11 mouse cellular contexts compared by ENCODE assay signal in genomic region chr9:58815552-58816260, GRCm38 (mm10). TPM values are rescaled to one million over a fixed set of nuclear protein-coding genes. Genes with fewer than 3 reads are reported as not detected.
DNase-seq lines count a peak whose midpoint lies in the region; ATAC-seq and TF ChIP-seq lines count a peak whose summit lies in the region.
"Had no signal": no experiment of that assay in that cellular context is flagged by ENCODE, and none has a peak within 500 bp of the region (broad histone marks: within the 10 kb centered on the region; RNA-seq: fewer than 3 reads in every experiment).

No protein-coding gene starts in this region.

- no peaks in the 10 kb centered on the region for H3K36me3 ChIP-seq in heart, postnatal 0 days (replicated peaks; ENCODE audit: control insufficient read depth, insufficient read depth, low read length)
- H3K36me3 ChIP-seq in CH12.LX (replicated peaks in 1 of 2; ENCODE audit: control insufficient read depth in 1 of 2, insufficient read depth in 1 of 2, low read length in 1 of 2), result no peaks in the 10 kb centered on the region
- no peaks in the 10 kb centered on the region for H3K36me3 ChIP-seq in forebrain, postnatal 0 days (ENCODE audit: insufficient read depth)
- H3K36me3 ChIP-seq: limb, embryonic 10.5 days had no signal

- in situ Hi-C loops in CH12.LX (cut with MboI; ENCODE audit: low pct_ligation_motif_present, low pct_unique_long_range_greater_than_20kb, low sequenced_read_pairs), result no loop called here

- no peak for TF ChIP-seq RAD21 in CH12.LX (IDR thresholded peaks at IDR 0.05; ENCODE audit: low read depth, low read length)

- 0 out of 2 replicates have a peak, but pooled peaks have one; percentile 3 for TF ChIP-seq CTCF in heart, postnatal 0 days (IDR thresholded peaks at IDR 0.05; ENCODE audit: low read depth)
- peak in 1 of 2 experiments; percentile 11; a peak in 1 of 4 replicates for TF ChIP-seq CTCF in CH12.LX (conservative IDR thresholded peaks at IDR 0.05 in 1 of 2, IDR thresholded peaks at IDR 0.05 in 1 of 2; ENCODE audit: low read depth in 2 of 2, low read length in 2 of 2)
- TF ChIP-seq CTCF in forebrain, postnatal 0 days (IDR thresholded peaks at IDR 0.05; ENCODE audit: low read depth), result no peak

- H3K27me3 ChIP-seq in heart, postnatal 0 days (ENCODE audit: control insufficient read depth, insufficient read depth, low read length), result peaks cover 4% of the 10 kb centered on the region; the same call in 1 of the 2 replicates
- H3K27me3 ChIP-seq in CH12.LX (replicated peaks), result no peaks in the 10 kb centered on the region
- peaks cover 4% of the 10 kb centered on the region; the same call in 1 of the 2 replicates for H3K27me3 ChIP-seq in forebrain, postnatal 0 days (ENCODE audit: insufficient read depth, low read length)

- H3K4me1 ChIP-seq in heart, postnatal 0 days (ENCODE audit: control insufficient read depth, insufficient read depth), result peaks cover 4% of the 10 kb centered on the region
- H3K4me1 ChIP-seq in CH12.LX (ENCODE audit: control insufficient read depth in 1 of 2, insufficient read depth in 2 of 2), result peaks cover 0 to 21% of the 10 kb centered on the region in 2 experiments; a peak in 3 of 4 replicates
- H3K4me1 ChIP-seq in forebrain, postnatal 0 days (ENCODE audit: insufficient read depth), result no peaks in the 10 kb centered on the region

- 29% methylated on average over 15 of the region's 15 CpGs for WGBS in heart, postnatal 0 days
- WGBS in forebrain, postnatal 0 days, result 43% methylated on average over 15 of the region's 15 CpGs

- H3K4me2 ChIP-seq in heart, postnatal 0 days (ENCODE audit: low read depth, low read length), result no peak overlapping the region
- no peak overlapping the region for H3K4me2 ChIP-seq in CH12.LX (ENCODE audit: insufficient read depth, low read depth, poor library complexity, severe bottlenecking)
- H3K4me2 ChIP-seq in forebrain, postnatal 0 days (ENCODE audit: low read depth), result no peak overlapping the region

- TF ChIP-seq POLR2A in CH12.LX (IDR thresholded peaks at IDR 0.05; ENCODE audit: low read depth, low read length), result no peak

- H3K79me2 ChIP-seq in CH12.LX (replicated peaks; ENCODE audit: control insufficient read depth, extremely low read depth, insufficient read depth, poor library complexity, severe bottlenecking), result no peaks in the 10 kb centered on the region

- TF ChIP-seq EP300 in heart, postnatal 0 days (IDR thresholded peaks at IDR 0.05; ENCODE audit: low read depth), result no peak
- no peak for TF ChIP-seq EP300 in CH12.LX (IDR thresholded peaks at IDR 0.05; ENCODE audit: low read length)

- DNase-seq in heart, postnatal 0 days (ENCODE audit: low spot score), result no peak
- DNase-seq in heart, adult 8-10 months (ENCODE audit: low spot score), result no peak
- no peak for DNase-seq in CH12.LX (ENCODE audit: extremely low read depth)
- peak; percentile 53 for DNase-seq in forebrain, postnatal 0 days
- peak; percentile 60 to 72 for DNase-seq in left cerebral cortex, postnatal 14 days (ENCODE audit: low spot score in 2 of 2)
- no peak for DNase-seq in neural tube, embryonic 10.5 days (ENCODE audit: extremely low spot score, low spot score)
- no peak for DNase-seq in gastrocnemius, postnatal 36 days
- no peak for DNase-seq in gastrocnemius, postnatal 25 days
- DNase-seq: adrenal gland, postnatal 25 days had no signal

- intact Hi-C loops in left cerebral cortex, postnatal 14 days (cut with DNase I), result no loop called here
- intact Hi-C loops in gastrocnemius, postnatal 36 days (cut with DNase I), result no loop called here

- no peak overlapping the region for H3K9ac ChIP-seq in heart, postnatal 0 days (replicated peaks; ENCODE audit: low read depth, low read length)
- no peak overlapping the region for H3K9ac ChIP-seq in CH12.LX (ENCODE audit: insufficient read depth, low read depth)
- H3K9ac ChIP-seq in forebrain, postnatal 0 days, result no peak overlapping the region

- ATAC-seq in heart, postnatal 0 days (ENCODE audit: insufficient read depth, low read depth), result no peak
- ATAC-seq in forebrain, postnatal 0 days, result peak; percentile 83

- dilution Hi-C loops in CH12.LX (cut with MboI; ENCODE audit: extremely low pct_ligation_motif_present, extremely low pct_unique_long_range_greater_than_20kb, low sequenced_read_pairs), result no loop called here

- no peak overlapping the region for H3K27ac ChIP-seq in heart, postnatal 0 days (ENCODE audit: low read depth)
- no peak overlapping the region for H3K27ac ChIP-seq in CH12.LX (ENCODE audit: insufficient read depth, low read depth)
- no peak overlapping the region for H3K27ac ChIP-seq in forebrain, postnatal 0 days (ENCODE audit: low read depth, low read length)
- H3K27ac ChIP-seq: limb, embryonic 10.5 days; macrophage had no signal

- H3K9me3 ChIP-seq in heart, postnatal 0 days (replicated peaks; ENCODE audit: control insufficient read depth, low read length), result no peaks in the 10 kb centered on the region
- H3K9me3 ChIP-seq in CH12.LX (replicated peaks; ENCODE audit: low read length), result no peaks in the 10 kb centered on the region
- H3K9me3 ChIP-seq in forebrain, postnatal 0 days (ENCODE audit: low read length), result no peaks in the 10 kb centered on the region
- H3K9me3 ChIP-seq: limb, embryonic 10.5 days had no signal

- no peak overlapping the region for H3K4me3 ChIP-seq in heart, postnatal 0 days (ENCODE audit: low read depth, low read length)
- no peak overlapping the region for H3K4me3 ChIP-seq in CH12.LX (replicated peaks in 1 of 3; ENCODE audit: low read depth in 2 of 3, low read length in 2 of 3, poor library complexity in 1 of 3)
- H3K4me3 ChIP-seq in forebrain, postnatal 0 days (ENCODE audit: low read depth, low read length), result no peak overlapping the region
- H3K4me3 ChIP-seq: limb, embryonic 10.5 days had no signal

TF ChIP-seq in CH12.LX, 34 proteins besides CTCF, POLR2A, EP300 and RAD21:
- TF ChIP-seq SIN3A (IDR thresholded peaks at IDR 0.05; ENCODE audit: low read length), result no peak
- TF ChIP-seq BHLHE40 (IDR thresholded peaks at IDR 0.05; ENCODE audit: low read depth, low read length), result peak; percentile 34

RNA-seq across cellular contexts. Expression of gene Hcn4, which starts 7.5 kb away (rescaled TPM):
- total RNA-seq in heart, postnatal 0 days (2014; rRNA removed; ENCODE audit: low replicate concordance), result 7.4 and 10.9 TPM in 2 replicates
- polyA plus RNA-seq in heart, postnatal 0 days (2015; fragmentation: Nextera tagmentation; extraction: Ambion mirVana), result 0.61 and 0.99 TPM in 2 replicates
- 10 to 100 TPM in 1 of 4 experiments, 1 to 10 TPM in 3; 5.5 to 11.1 (median 7.2) TPM for total RNA-seq in heart, adult 8-10 months (2022)
- total RNA-seq in CH12.LX (2012; rRNA removed) (not detected in 2 replicates), CH12.LX (2014; rRNA removed) (not detected in 2 replicates)
- 0.04 TPM in 1 of 2 replicates, not detected in the other for polyA plus RNA-seq in CH12.LX (2012; ENCODE audit: insufficient read length, low read depth)
- total RNA-seq in forebrain, postnatal 0 days (2014; rRNA removed), result 18.9 and 26.9 TPM in 2 replicates
- polyA plus RNA-seq in forebrain, postnatal 0 days (2015; fragmentation: Nextera tagmentation; extraction: Ambion mirVana), result 2.9 and 4.1 TPM in 2 replicates
- total RNA-seq in left cerebral cortex, postnatal 14 days (2021), result 10 to 100 TPM in 1 of 2 experiments, 1 to 10 TPM in 1; 9.9 to 11.3 TPM
- 1 to 10 TPM; 1.4 to 1.8 TPM for total RNA-seq in gastrocnemius, postnatal 36 days (2021)
- 1 to 10 TPM; 1.1 to 2.8 TPM for total RNA-seq in gastrocnemius, postnatal 25 days (2021)
- polyA plus RNA-seq: macrophage had no signal

Comparison
In these comparisons a context has a peak if more than half of its experiments do, and no peak if none do; other contexts are left out.
1. DNase-seq: peak in forebrain, postnatal 0 days (single experiment) and left cerebral cortex, postnatal 14 days (2 of 2); none in heart, postnatal 0 days (single experiment), heart, adult 8-10 months (single experiment), CH12.LX (single experiment), neural tube, embryonic 10.5 days (single experiment), gastrocnemius, postnatal 36 days (0 of 2) and gastrocnemius, postnatal 25 days (single experiment).